Mouse (Mus musculus): ENCODE measurements around the gene 1700017B05Rik. TPM values are rescaled to one million over a fixed set of nuclear protein-coding genes. Genes with fewer than 3 reads are reported as not detected.
"Not testable (repeated sequence)": the region's sequence is repeated elsewhere in the genome, so short reads cannot be mapped to it uniquely, and the experiment has no call there.

The 1700017B05Rik gene
- 10 to 100 TPM; 29.8 to 31.4 TPM for total RNA-seq (2021)
- long read RNA-seq, experiment 1, full-length matches to known transcripts, result 2 of 6 reads
- long read RNA-seq, experiment 1, partial matches to known transcripts, result 3 of 6 reads
- long read RNA-seq, experiment 1, other reads (novel, unspliced or antisense), result 1 of 6 reads
- long read RNA-seq, experiment 2, full-length matches to known transcripts, result 6 of 19 reads
- long read RNA-seq, experiment 2, partial matches to known transcripts, result 12 of 19 reads
- long read RNA-seq, experiment 2, other reads (novel, unspliced or antisense), result 1 of 19 reads

DNA sequence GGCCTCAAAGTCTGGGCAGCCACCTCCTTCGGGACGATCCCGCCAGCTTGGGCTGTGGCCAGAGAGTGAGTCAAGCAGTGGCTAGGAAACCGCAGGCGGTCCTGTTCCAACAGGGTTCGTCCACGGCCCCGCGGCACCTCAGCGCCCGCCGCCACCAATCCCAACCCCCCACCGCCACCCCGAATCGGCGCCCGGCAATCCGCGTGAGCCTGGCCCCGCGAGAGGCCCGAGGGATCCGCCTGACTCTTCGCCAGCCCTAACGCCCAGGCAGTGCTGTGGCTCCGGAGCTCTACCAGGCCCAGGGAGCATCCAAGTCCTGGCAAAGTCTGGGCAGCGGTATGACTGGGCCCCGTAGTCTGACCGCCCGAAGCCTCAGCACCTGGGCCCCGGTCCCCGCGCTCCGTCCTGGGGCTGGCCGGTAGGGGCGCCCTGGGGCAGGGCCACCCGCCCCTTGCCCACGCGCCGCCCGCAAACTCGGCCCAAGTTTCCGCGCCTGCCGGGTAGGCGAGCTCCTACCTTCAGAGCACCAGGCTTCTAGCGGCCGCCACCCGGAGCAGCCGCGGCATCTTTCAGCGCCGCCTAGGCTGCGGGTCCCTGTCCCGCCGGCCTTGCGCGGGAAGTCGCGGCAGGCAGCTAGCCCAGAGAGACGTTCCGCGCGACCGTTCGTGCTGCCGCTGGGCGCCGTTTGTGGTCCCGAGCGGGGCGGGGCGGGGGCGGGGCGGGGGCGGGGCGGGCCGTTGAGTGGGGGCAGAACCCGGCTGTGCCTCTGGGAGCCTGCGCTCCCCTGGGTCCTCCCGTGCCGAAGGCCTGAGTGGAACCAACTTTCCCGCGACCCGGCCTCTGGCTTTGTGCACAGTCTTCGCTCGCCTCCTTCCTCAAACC is at the start of gene 1700017B05Rik:
1700017B05Rik (minus strand) TSS at position 700 of the 882 bp plus-strand sequence.
- peak; percentile 42 to 76 for DNase-seq (ENCODE audit: low spot score in 2 of 2)

DNA sequence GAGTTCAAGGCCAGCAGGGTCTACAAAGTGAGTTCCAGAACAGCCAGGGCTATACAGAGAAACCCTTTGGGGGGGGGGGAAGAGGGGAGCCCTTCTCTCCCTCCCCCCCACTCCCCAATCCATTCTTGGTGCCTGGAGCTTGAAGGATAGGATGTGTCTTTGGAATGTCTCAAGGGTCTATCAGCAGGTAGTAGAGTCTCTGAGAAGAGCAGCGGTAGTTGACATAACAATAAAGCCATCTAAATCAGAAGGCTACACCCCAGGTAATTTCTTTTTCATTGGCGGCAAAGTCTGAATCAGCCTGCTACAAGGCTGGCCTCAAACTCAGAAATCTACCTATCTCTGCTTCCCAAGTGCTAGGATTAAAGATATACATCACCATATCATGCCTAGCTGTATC is 48.5 kb upstream of the 1700017B05Rik start:
- DNase-seq (ENCODE audit: low spot score in 2 of 2), result no peak

DNA sequence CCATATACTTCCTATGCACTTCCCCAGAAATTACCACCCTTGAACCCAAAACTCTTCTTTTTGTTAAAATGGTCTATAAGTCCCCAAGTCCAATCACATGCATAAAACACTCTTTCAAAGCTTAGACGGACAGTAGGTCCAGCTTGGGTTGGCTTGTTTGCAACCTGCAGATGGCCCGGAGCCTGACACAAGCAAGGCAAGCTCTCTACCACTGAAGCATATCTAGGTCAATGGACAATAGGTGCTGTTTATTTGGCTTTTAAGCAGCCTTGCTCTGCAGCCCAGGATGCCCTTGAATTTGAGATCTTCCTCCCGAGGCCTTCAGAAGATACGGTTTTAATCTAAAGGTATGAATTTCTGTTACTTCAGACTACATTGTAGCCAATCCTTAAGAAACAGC is 46.9 kb upstream of the 1700017B05Rik start:
- DNase-seq (ENCODE audit: low spot score in 2 of 2), result no peak

DNA sequence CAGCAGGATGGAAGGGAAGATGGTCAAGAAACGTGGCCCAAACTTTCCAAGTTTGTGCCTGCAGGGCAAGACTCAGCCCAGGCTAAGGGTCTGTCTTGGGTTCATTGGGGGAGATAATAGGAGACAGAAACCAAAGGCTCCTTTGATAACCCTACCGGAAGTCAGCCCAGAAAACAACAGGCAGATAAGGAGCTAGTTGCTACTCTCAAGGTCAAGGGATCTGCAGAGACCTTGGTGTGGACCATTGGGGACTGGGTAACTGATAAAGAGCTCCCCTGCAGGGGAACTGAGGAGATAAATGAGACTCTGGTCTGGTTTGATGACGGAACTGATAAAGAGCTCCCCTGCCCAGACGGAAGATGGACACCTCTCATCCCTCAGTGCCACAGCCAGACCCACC is 45.0 kb upstream of the 1700017B05Rik start:
- DNase-seq (ENCODE audit: low spot score in 2 of 2), result no peak

DNA sequence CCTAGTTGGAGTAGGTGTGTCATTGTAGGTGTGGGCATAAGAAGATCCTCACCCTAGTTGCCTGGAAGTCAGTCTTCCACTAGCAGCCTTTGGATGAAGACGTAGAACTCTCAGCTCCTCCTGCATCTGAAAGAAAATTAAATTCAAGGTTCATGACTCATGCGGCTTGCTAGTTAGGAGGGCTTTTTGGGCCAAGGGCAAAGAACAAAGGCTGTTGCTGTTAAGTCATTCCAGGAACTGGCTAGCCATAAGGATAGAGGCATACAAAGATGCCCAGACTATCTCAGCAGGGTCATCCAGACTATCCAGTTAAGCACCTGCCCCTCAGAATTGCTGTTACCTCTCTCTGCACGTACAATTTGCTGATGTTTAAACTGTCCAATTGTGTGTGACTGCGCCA is 42.3 kb upstream of the 1700017B05Rik start:
- DNase-seq (ENCODE audit: low spot score in 2 of 2), result not testable (repeated sequence)

DNA sequence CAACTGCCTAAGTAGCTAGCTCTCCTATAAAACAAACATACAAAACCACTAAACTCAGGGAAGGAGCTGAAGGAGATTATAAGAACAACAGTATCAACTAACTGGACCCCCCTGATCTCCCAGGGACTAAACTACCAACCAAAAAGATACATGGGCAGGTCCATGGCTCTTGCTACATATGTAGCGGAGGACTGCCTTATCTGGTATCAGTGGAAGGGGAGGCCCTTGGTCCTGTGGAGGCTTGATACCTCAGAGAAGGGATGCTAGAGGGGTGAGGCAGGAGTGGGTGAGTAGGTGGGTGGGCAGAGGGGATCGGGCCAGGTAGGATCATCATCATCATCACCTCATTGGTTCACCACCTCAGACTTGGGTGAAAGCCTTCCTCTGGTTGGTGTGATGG is 41.8 kb upstream of the 1700017B05Rik start:
- DNase-seq (ENCODE audit: low spot score in 2 of 2), result no peak

DNA sequence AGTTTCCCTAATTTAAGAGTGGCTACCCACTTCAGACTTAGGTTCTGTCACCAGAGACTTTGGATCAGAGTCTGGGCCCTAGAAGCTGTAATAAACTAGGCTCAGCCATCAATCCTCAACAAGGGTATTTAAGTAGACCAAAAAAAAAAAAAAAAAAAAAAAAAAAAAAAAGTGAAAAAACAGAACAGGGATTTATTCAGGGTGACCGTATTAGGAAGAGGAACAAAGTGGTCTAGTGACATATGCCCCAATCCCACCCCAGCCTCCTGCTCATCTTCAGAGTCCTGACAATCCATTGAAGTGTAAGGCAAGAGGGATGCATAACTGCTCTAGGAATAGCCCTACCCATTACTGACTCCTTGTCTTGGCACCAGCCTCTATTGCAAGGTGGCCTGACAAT is 40.9 kb upstream of the 1700017B05Rik start:
- DNase-seq (ENCODE audit: low spot score in 2 of 2), result no peak

DNA sequence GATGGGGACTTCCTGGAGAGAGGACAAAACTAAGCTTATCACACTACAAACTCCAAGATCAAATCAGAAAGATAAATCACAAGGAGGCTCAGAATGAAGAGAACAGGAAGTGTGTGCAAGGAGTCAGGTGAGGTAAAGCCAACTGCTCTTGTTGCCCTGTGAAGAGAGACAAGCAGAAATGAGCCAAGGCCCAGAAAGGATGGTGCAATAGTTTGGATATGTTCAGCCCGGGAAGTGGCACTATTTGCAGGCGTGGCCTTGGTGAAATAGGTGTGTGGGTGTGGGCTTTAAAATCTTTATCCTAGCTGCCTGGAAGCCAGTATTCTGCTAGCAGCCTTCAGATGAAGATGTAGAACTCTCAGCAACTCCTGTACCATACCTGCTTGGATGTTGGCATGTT is 38.4 kb upstream of the 1700017B05Rik start:
- no peak for DNase-seq (ENCODE audit: low spot score in 2 of 2)

DNA sequence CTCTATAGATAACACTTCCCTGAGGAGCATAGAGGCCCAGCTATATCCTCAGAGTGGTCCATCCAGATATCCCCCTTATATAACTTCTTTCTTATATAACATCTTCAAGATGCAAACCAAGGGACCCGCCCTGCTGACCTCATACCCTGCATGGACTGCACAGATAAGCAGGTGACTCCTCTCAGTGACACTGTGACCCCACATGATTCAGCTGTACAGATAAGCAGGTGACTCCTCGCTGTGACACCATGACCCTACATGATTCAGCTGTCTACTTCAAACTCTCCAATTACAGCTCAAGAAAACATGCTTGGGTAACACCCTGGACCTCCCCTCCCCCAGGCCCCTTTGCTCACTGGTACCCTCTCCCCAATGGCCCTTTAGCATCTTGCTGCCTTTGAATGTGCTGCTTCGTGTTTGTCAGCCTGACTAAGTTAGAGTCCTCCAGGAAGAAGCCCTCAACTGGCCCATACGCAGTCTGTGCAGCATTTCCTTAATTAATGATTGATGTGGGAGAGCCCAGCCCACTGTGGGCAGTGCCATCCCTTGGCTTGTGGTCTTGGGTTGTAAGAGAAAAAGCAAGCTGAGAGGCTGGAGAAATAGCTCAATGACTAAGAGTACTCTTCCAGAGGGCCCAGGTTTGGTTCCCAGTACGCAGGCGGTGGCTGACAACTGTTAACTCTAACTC is 37.5 kb upstream of the 1700017B05Rik start:
- no peak for DNase-seq (ENCODE audit: low spot score in 2 of 2)

DNA sequence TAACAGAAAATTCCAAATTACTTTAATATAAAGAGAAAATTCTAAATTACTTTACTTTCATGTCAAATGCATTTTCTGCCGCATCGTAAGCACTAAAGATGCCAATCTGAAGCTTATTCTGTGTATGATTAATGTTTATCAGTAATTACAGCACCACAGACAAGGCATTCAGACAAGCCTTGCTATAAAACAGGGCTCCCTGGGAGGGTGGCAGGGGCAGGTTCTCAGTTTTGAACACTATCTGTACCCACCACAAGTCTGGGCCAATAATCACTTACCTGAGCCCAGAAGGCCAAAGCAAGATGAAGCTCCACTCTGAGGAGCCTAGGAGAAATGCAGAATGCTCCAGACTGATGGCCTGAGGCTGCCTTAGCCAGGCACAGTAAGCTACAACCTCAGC is 35.5 kb upstream of the 1700017B05Rik start:
- no peak for DNase-seq (ENCODE audit: low spot score in 2 of 2)

DNA sequence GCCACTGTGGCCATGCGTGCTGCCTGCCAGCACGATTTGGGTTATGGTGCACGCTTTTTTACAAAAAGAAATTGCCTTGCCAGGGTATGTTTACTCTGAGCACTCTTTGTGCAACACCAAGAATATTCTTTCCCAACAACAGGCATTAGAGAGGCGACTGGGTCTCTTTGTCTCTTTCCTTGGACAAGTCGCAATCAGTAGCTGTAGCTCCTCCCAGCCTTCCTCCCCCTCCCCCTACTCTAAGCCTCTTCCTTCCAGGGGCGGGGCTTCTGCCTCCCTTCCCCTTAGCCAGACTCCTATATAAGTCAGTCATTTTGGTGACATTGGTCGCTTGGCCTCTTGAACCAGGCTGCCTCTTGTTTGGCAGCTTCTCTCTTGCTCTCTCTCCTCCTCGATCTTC is 33.9 kb upstream of the 1700017B05Rik start:
- DNase-seq (ENCODE audit: low spot score in 2 of 2), result no peak

DNA sequence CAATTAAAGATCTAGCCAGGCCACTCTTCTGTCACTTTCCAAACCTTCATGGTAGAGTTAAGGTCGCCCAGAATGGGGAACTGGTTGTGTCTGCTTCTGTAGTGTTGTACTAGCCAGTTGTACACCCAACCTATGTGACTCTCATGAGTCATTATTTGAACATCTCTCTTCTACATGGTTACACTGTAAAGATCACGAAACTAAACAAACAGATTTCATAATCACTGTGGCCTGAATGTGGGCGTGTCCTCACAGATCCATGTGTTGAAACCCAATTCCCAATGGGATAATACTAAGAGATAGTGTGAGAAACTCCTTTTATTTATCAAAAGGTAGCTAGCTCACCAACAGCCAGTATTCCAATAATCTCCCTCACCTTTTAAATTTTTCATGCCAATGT is 33.3 kb upstream of the 1700017B05Rik start:
- no peak for DNase-seq (ENCODE audit: low spot score in 2 of 2)

DNA sequence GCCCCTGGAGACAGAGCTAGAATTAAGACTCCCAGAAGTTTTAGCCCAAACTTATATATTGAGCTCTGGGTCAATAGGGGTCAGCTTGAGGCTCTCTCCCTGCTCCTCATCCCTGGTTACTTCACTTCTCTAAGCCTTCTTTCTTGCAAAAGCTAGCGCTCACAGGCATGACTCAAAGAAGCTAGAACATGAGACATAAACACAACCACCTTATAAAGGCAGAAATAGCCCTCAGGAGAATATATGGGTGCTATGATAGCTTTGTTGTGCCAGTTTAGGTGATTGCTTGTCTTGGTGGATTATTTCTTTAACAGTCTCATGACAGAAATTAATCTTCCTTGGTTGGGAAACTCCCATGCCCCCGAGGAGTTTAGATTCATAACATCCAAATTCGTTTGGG is 32.5 kb upstream of the 1700017B05Rik start:
- no peak for DNase-seq (ENCODE audit: low spot score in 2 of 2)

DNA sequence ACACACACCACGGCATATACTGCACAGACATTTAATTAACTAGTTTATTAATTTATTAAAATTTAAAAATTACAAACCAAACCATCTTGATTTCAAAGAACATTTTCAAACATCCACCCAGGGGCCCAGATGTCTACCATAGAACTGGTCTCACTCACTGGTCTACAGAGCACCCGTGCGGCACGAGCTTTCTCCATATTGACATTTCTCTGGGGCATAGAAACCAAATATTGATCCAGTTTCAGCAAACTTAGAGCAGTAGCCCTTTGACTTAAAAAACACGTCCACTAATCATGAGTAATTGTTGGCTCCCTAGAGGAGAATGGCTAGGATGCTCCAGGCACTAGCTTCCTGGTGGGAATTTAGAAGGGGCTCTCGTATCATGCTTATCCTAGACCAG is 24.8 kb upstream of the 1700017B05Rik start:
- DNase-seq (ENCODE audit: low spot score in 2 of 2), result no peak

DNA sequence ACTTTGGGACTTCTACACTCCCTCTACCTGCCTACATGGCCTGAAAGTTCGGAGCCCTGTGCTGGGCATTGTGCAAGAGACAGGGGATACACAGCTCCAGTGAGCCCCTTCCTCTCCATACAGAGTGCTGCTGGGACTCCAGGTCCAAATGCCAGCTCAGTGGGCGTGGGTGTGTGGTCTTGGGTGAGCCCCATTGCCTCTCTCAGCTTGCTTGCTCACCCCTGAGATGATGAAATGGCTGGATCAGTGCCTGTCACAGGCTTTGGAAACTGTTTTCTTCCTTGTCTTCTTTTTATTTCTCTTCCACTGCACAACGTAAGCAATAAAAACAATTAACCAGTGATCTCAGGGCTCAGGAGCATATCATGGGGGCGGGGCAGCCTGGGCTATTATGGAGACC is 20.9 kb upstream of the 1700017B05Rik start:
- DNase-seq (ENCODE audit: low spot score in 2 of 2), result no peak

DNA sequence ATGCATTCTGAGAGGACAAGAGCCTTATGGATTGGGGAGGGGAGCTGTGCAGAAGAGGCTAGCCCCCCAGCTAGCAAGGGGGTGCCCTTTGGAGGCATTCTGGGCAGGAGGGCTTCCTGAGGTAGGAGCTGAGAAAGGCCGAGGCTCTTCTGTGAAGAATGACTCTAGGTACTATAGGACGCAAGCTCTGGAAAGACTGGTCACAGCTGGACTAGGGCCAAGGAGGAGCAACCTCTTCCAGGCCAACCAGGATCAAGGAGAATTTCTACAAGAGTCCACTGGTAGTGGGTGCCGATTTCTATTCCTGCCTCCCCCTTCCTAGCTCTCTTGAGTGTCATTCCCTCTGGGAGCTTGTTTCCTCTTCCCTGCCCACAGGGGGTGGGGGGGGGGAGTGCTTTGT is 20.3 kb upstream of the 1700017B05Rik start:
- no peak for DNase-seq (ENCODE audit: low spot score in 2 of 2)

DNA sequence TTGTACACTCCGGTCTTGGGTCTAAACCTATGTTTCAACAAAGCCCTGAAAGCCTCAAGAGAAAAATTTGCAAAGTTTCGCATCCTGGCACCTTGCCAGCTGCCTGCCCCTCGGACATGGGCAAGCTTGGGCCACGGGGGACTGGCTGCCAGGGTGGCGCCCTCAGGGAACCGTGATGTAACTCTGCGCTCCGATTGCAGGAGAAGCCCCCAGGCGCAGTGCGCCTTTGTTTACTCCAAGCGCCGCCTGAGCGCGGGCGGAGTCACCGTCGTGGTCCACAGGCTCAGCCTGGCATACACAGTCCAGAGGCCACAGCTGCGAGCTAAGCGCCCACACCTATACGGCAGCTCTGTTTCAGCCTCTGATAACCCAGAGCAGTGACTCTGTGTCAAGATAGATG is 19.1 kb upstream of the 1700017B05Rik start:
- no peak for DNase-seq (ENCODE audit: low spot score in 2 of 2)

DNA sequence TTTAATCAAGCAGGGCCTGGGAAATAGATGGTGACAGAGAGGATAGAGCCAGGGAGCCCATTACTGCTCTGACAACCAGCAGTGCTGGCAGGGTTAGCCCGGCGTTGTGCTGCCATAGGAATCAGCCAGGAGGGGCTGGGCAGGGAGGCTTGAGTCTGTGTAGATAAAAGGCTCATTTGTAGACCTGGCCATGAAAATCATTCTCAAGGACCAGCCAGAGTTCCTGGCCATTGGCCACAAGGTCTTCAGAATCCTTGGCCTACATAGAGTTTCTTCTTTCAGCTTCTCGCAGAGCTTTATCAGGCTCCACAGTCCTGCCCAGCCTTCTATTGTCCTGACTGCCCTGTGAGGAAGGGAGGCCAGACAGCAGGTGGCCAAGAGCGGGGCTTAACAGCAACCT is 17.0 kb upstream of the 1700017B05Rik start:
- DNase-seq (ENCODE audit: low spot score in 2 of 2), result no peak

DNA sequence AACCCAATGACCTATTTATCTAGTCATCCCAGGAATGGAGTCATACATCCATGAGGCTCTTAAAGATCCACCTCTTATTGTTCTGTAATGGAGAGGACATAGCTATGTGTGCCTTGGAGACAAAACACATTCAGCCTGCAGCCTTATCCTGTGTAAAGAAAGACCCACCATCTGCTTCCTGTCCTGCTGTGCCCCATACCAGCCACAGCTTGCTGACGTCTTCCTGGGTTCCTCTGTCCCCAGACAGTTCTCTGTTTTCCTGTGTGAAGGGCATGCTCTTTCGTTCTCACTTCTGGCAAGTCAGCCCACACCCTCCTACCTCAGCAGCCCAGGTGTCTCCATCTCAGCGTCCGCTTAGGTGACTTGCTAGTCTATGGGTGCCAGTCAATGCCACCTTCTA is 15.9 kb upstream of the 1700017B05Rik start:
- no peak for DNase-seq (ENCODE audit: low spot score in 2 of 2)

DNA sequence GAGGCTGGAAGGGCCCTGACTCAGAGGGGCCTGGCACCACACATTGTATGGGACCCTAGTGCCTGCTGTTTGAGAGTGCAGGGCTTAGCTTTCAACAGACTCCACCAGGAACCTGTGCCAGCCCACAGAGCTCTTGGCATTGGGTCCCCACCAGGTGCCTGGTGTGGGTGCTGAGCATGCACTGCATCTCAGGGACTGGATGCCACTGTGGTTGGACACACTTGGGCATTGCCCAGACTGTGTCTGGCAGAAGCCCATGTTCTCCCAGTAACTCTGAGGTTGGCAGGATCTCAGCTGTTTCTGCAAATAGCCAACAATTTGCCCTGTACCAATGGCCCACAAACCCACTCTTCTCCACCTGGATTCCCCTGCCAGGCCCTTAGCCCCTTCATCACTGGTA is 13.9 kb upstream of the 1700017B05Rik start:
- peak; percentile 52 to 80 for DNase-seq (ENCODE audit: low spot score in 2 of 2)

DNA sequence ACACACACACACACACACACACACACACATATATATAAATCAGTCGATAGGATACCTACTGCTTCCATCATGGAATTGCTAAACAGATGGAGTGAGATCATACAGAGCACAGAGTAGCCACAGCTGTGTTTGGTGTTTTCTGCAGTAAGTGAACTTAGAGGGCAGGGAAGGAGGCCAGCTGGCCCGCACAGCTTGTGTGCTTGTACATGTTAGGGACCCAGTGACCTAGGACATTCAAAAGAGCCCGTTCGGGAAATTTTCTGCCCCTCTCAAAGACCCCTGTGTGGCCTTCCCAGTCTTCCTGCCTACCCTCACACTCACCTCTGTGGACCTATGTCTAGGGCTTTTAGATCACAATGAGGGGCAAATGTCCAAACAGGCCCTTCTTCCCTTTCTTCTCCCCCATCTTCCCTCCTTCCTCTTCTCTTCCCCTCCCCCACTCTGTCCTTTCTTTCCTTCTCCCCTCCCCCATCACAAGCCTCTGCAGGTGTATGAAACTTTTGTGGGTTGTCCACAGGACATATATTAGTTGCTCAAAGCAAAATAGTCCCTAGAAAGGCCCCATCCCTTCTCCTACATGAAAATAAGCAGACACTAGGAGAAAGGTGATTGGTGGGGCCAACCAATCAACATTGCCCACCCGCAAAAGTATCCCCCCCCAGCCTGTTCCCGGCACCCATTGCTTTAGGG is 11.5 kb upstream of the 1700017B05Rik start:
- DNase-seq (ENCODE audit: low spot score in 2 of 2), result no peak
